Mouse (Mus musculus) brain, embryonic 14.5 days (tissue): ENCODE results near the gene Tsc2.

Experiments
- CTCF ChIP-seq: fragments of 200-500 bp; IDR thresholded peaks from 2 replicates; pipeline ENCODE4 v1.5.1; 2012; ENCODE audit warnings: inconsistent platforms, mild to moderate bottlenecking, moderate library complexity, borderline replicate concordance; ENCODE audit not compliant: insufficient read depth, insufficient read length; ENCODE audit errors: extremely low read depth
- POLR2A ChIP-seq: fragments of 200-500 bp; IDR thresholded peaks from 2 replicates; pipeline ENCODE4 v1.6.1; 2012; ENCODE audit warnings: mild to moderate bottlenecking, inconsistent platforms, borderline replicate concordance; ENCODE audit not compliant: poor library complexity, insufficient read depth, insufficient read length, severe bottlenecking; ENCODE audit errors: extremely low read depth

DNA sequence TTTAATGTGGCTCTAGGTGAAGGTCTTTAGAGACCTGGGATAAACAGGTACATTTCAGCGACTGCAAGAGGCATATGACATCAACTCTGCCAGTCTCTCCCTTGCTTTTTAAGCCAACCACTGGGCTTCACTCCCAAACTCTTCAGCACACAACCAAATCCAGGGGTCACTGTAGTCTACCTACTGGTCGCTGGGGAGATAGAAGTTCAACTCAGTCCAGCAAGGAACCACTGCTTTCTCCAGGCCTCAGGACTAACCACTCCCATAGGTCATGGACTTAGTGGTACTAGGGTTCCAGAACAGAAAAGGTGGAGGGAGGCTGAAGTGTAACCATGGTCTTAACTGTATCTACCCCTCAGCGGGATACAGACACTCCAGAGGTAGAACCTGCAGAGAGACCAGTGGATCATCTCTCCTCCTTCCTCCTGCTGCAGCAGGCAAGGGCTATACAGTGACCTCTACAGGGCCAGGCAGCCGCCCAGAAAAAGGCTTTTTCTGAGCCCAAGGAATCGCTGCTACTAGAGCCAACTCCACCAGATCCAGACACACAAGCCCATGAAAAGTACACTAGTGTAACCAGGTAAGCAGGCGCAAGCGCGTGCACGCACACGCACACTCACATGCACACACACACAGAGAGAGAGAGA is 16.4 kb upstream of the Tsc2 start:
- TF ChIP-seq POLR2A (no peak), CTCF (no peak)
